Mouse (Mus musculus) CH12.LX (cell line): ENCODE data around the gene Bard1.

ENCODE experiments used
- CTCF ChIP-seq, 2 experiments: IDR thresholded peaks in 1 of 2; conservative IDR thresholded peaks in 1 of 2; 2 replicates each; pipeline ENCODE4 v1.5.1; 2011 to 2012; ENCODE audit warnings: low read depth in 2 of 2, low read length in 2 of 2, improper control_type of control experiment in 1 of 2, inconsistent platforms in 1 of 2, mild to moderate bottlenecking in 1 of 2, moderate library complexity in 1 of 2
- POLR2A ChIP-seq: IDR thresholded peaks from 2 replicates; pipeline ENCODE4 v1.6.1; 2011; ENCODE audit warnings: low read depth, mild to moderate bottlenecking, improper control_type of control experiment, low read length

- TF ChIP-seq CTCF (conservative IDR thresholded peaks at IDR 0.05 in 1 of 2, IDR thresholded peaks at IDR 0.05 in 1 of 2; ENCODE audit: low read depth in 2 of 2, low read length in 2 of 2) (no peak), POLR2A (no peak)
Measured at GRCm38 (mm10) chr1:71014345-71014744, 88.6 kb downstream of the Bard1 start.
